Mouse (Mus musculus) heart, adult 2 months (tissue): ENCODE data around the gene Plcl2. TPM values are rescaled to one million over a fixed set of nuclear protein-coding genes. Genes with fewer than 3 reads are reported as not detected.

Experiments used
- DNase-seq, 2 experiments: peaks; one replicate each; pipeline ENCODE4 v3.0.0; 2021
- H3K27ac ChIP-seq: fragments of 200-600 bp; 2 replicates; pipeline ENCODE4 v1.8.1; 2022
- H3K27me3 ChIP-seq: fragments of 200-500 bp; 2 replicates; pipeline ENCODE4 v1.6.1; 2012; ENCODE audit warnings: mild to moderate bottlenecking, low read length, inconsistent platforms, mixed read lengths; ENCODE audit not compliant: control insufficient read depth, insufficient read depth
- H3K36me3 ChIP-seq: fragments of 200-500 bp; 2 replicates; pipeline ENCODE4 v1.6.1; 2012; ENCODE audit warnings: low read length, inconsistent platforms; ENCODE audit not compliant: control insufficient read depth, insufficient read depth
- H3K4me1 ChIP-seq: fragments of 200-500 bp; 2 replicates; pipeline ENCODE4 v1.6.1; 2011; ENCODE audit warnings: low read length; ENCODE audit not compliant: control insufficient read depth, insufficient read depth
- H3K4me3 ChIP-seq: fragments of 200-600 bp; 2 replicates; pipeline ENCODE4 v1.8.1; 2022
- H3K79me2 ChIP-seq: fragments of 200-500 bp; replicated peaks from 2 replicates; pipeline ENCODE4 v1.6.1; 2012; ENCODE audit warnings: mild to moderate bottlenecking, inconsistent platforms, low read length, moderate library complexity, mixed read lengths; ENCODE audit not compliant: control insufficient read depth, insufficient read depth
- H3K9ac ChIP-seq: fragments of 200-500 bp; 2 replicates; pipeline ENCODE4 v1.6.1; 2012; ENCODE audit warnings: low read depth, mild to moderate bottlenecking, control low read depth, inconsistent platforms, low read length, mixed read lengths
- CTCF ChIP-seq: fragments of 200-600 bp; IDR thresholded peaks from 2 replicates; pipeline ENCODE4 v1.8.1; 2022; ENCODE audit warnings: antibody characterized with exemption, mild to moderate bottlenecking, moderate library complexity
- EP300 ChIP-seq: fragments of 200-500 bp; IDR thresholded peaks from 2 replicates; pipeline ENCODE4 v1.6.1; 2011; ENCODE audit warnings: low read depth, low read length, control low read depth; ENCODE audit not compliant: insufficient read depth
- POLR2A ChIP-seq: fragments of 200-500 bp; IDR thresholded peaks from 2 replicates; pipeline ENCODE4 v1.6.1; 2011; ENCODE audit warnings: mild to moderate bottlenecking, low read depth, low read length, control low read depth; ENCODE audit not compliant: insufficient read depth
- WGBS: fragments of 180-500 bp; shearing (Covaris S2); methylation state at CpG from one replicate; pipeline ENCODE4 v1.1.7; 2018; 5-methylcytosine and 5-hydroxymethylcytosine counted together
- intact Hi-C: fragments of 180-260 bp; cut with DNase I; formaldehyde crosslinking; loops from one replicate; pipeline ENCODE4 v1.15.1; 2025
- polyA plus RNA-seq: library from polyadenylated mRNA; depleted of rRNA; stranded (reverse); fragments of >200 nt; gene quantifications from 2 replicates; pipeline ENCODE4 v1.2.3, GENCODE M21; 2012
- total RNA-seq, 2 experiments: library from RNA; stranded (reverse); gene quantifications; 2 replicates each; pipeline ENCODE4 v1.2.3; 2021

Plcl2 gene
- total and polyA plus RNA-seq, 3 experiments, result 2.8 to 8.0 (median 7.5) TPM

DNA sequence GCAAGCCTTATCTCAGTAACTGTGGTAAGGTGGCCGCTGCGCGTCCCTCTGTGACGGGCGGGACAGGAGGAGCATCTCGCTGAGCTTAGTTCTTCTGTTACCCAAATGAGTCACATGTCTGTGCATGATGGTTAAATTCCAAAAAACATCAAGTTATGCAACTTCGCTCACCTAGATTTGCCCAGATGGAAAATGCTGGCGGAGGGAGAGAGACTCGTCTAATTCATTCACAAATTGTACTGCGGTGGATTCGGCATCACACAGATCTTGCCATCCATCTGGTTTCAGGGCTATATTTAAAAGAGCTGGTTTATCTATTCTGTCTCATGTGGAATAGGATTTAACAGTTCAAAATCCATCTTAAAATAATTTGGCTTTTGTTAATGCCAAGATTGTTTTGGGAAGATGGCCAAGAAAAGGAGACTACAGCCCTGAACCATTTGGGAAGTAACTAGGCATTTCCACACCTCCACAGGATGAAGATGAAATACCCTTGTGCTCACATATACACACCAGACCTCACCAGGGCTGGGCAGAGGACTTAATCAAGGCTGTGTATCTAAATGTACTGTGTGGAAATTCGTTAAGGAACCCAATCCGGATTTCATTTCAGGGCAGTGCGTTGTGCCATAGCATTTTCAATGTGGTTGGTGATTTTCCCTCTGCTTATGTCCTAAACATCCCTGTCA, 141.5 kb downstream of the Plcl2 start:
- no peaks in the 10 kb centered on the region for H3K36me3 ChIP-seq
- H3K4me1 ChIP-seq, result no peaks in the 10 kb centered on the region; the same call in 1 of the 2 replicates
- no peak overlapping the region for H3K27ac ChIP-seq
- no peak for DNase-seq
- no peaks in the 10 kb centered on the region for H3K27me3 ChIP-seq
- no peak overlapping the region for H3K4me3 ChIP-seq
- H3K9ac ChIP-seq, result no peak overlapping the region
- no peak for TF ChIP-seq CTCF
- TF ChIP-seq EP300, result no peak
- TF ChIP-seq POLR2A, result no peak
- 95% methylated on average over 14 of the region's 14 CpGs for WGBS
- H3K79me2 ChIP-seq, result no peaks in the 10 kb centered on the region
- intact Hi-C loops, result no loop called here

- Histone ChIP-seq H3K9ac (no peak overlapping the region), H3K79me2 (no peaks in the 10 kb centered on the region), H3K36me3 (no peaks in the 10 kb centered on the region), H3K27me3 (no peaks in the 10 kb centered on the region), H3K4me3 (no peak overlapping the region), H3K27ac (peak overlapping the region; percentile 51), H3K4me1 (peaks cover 2% of the 10 kb centered on the region; the same call in 1 of the 2 replicates)
- no peak for DNase-seq
- intact Hi-C loops, result no loop called here
- 60% methylated on average over 5 of the region's 5 CpGs for WGBS
- no peak for TF ChIP-seq POLR2A
- TF ChIP-seq EP300, result no peak
- no peak for TF ChIP-seq CTCF
Measured at GRCm38 (mm10) chr17:50654741-50655415, 145.7 kb downstream of the Plcl2 start.

DNA sequence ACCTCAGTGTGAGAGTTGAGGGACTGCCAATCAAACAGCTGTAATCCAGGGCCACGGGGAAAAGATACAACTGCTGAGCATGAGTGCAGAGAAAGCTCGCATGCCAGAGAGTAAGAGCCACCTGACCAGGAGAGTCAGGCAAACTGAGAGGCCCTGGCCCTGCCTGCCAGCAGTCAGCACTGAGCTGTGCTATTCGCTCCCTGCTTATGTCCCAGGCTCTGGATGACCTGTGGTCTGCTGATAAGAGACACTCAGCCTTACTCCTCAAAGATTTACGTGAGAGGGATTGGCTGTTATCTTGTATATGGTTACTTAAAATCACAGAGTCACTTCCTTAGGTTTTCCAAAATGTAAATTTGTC, 146.2 kb downstream of the Plcl2 start:
- Histone ChIP-seq H3K4me3 (no peak overlapping the region), H3K79me2 (no peaks in the 10 kb centered on the region), H3K27ac (peak overlapping the region; percentile 51), H3K9ac (no peak overlapping the region), H3K27me3 (no peaks in the 10 kb centered on the region), H3K36me3 (no peaks in the 10 kb centered on the region), H3K4me1 (peaks cover 2% of the 10 kb centered on the region; the same call in 1 of the 2 replicates)
- WGBS, result 40% methylated on average over 4 of the region's 4 CpGs
- peak in 1 of 2 experiments; percentile 49 for DNase-seq
- TF ChIP-seq CTCF (no peak), POLR2A (no peak), EP300 (no peak)
- intact Hi-C loops, result no loop called here

DNA sequence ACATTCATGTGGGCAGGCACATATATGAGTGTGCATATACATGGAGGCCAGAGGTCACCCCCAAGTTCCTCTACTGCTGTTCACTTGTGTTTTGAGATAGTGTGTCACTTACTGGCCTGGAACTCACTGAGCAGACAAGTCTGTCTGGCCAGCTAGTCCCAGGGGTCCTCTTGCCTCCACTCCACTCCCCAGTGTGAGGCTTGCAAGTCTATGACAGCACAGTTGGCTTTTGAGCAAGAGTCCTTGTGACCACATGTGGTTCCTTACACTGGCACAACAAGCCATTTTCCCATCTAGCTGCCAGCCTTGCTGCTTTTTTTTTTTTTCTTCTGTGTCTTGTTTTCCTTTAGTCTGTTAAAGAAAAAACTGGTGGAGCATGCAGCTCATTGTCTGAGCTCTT, 148.1 kb downstream of the Plcl2 start:
- H3K27ac ChIP-seq, result no peak overlapping the region

DNA sequence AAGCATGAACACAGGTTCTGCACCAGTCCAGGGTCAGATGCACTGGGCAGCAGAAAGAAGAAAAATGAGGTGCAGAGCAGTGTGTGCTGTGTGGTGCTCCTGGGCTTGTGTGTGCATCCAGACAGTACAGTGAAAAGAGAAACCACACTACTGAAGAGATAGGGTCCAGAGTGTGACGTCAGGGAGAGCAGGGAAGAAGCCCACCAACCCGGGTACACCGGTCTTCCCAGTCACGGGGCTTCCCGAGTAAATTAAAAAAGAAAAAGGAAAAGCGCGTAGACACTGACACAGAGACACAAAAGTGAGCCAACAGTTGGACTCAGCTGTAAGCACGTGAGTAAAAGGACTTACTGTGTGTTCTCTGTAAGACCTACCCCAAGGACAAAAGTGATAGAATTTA, 149.7 kb downstream of the Plcl2 start:
- Histone ChIP-seq H3K36me3 (no peaks in the 10 kb centered on the region), H3K4me1 (peaks cover 2% of the 10 kb centered on the region; the same call in 1 of the 2 replicates), H3K27me3 (no peaks in the 10 kb centered on the region), H3K27ac (no peak overlapping the region), H3K79me2 (no peaks in the 10 kb centered on the region), H3K4me3 (no peak overlapping the region), H3K9ac (no peak overlapping the region)
- intact Hi-C loops, result no loop called here
- no peak for DNase-seq
- TF ChIP-seq POLR2A (no peak), EP300 (no peak), CTCF (no peak)
- 90% methylated on average over 8 of the region's 8 CpGs for WGBS

More for the DNA sequence above, 148.1 kb downstream of the Plcl2 start:
- H3K79me2 ChIP-seq, result no peaks in the 10 kb centered on the region
- DNase-seq, result peak in 1 of 2 experiments; percentile 35
- peaks cover 2% of the 10 kb centered on the region; the same call in 1 of the 2 replicates for H3K4me1 ChIP-seq
- H3K36me3 ChIP-seq, result no peaks in the 10 kb centered on the region
- H3K4me3 ChIP-seq, result no peak overlapping the region
- intact Hi-C loops, result no loop called here
- no peaks in the 10 kb centered on the region for H3K27me3 ChIP-seq
- no peak overlapping the region for H3K9ac ChIP-seq
- TF ChIP-seq CTCF, result no peak
- no peak for TF ChIP-seq POLR2A
- TF ChIP-seq EP300, result no peak

DNA sequence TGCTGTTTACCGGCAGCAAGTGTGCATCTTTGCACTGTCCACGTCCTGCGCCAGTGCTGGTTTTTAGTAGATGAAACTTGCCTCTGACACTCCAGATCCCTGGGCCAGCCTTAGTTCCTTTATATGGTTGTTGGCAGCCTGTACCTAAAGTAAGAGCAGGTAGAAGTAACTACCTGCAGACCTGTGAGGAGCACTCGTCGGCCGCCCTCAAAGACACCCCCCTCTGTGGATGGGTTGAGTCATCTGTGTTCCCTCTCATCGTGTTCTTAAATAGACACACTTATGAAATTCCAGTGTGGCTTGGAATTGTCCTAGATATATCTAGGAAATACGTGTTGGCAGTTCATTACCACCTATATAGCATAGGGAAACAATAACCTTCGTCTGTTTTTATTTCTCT, 158.4 kb downstream of the Plcl2 start:
- 70% methylated on average over 9 of the region's 9 CpGs for WGBS
- no peaks in the 10 kb centered on the region for H3K36me3 ChIP-seq
- no peaks in the 10 kb centered on the region for H3K27me3 ChIP-seq
- H3K4me1 ChIP-seq, result 0 out of 2 replicates have a peak, but pooled peaks cover 3% of the 10 kb centered on the region
- DNase-seq, result no peak
- H3K27ac ChIP-seq, result no peak overlapping the region
- TF ChIP-seq POLR2A (no peak), EP300 (no peak), CTCF (no peak)
- H3K4me3 ChIP-seq, result no peak overlapping the region
- H3K9ac ChIP-seq, result no peak overlapping the region
- no peaks in the 10 kb centered on the region for H3K79me2 ChIP-seq
- intact Hi-C loops, result no loop called here
